Mouse (Mus musculus) gastrocnemius, postnatal 4 days (tissue): Measurements from ENCODE around the gene Tcf19. TPM values are rescaled to one million over a fixed set of nuclear protein-coding genes. Genes with fewer than 3 reads are reported as not detected.

Experiments
- DNase-seq, 2 experiments: peaks; one replicate each; pipeline ENCODE4 v3.0.0; 2021 to 2022; ENCODE audit warnings: low spot score in 2 of 2, mixed read lengths in 2 of 2
- long read RNA-seq, 2 experiments: library from polyadenylated mRNA; stranded (forward); transcript quantifications; one replicate each; pipeline ENCODE4 v2.0.0; 2021
- total RNA-seq, 2 experiments: library from RNA; stranded (reverse); gene quantifications; 2 replicates each; pipeline ENCODE4 v1.2.3; 2021

Gene Tcf19
- 10 to 100 TPM; 28.1 to 29.9 TPM for total RNA-seq
- long read RNA-seq, experiment 1, transcript Tcf19-203 (4 exons, 1,665 nt): major isoform, 25 of 49 reads
- long read RNA-seq, experiment 1, partial matches to known transcripts: 4 of 49 reads
- long read RNA-seq, experiment 1, other reads (novel, unspliced or antisense): 16 of 49 reads
- long read RNA-seq, experiment 2, transcript Tcf19-203 (4 exons, 1,665 nt): major isoform, 17 of 50 reads
- long read RNA-seq, experiment 2, partial matches to known transcripts: 12 of 50 reads
- long read RNA-seq, experiment 2, other reads (novel, unspliced or antisense): 16 of 50 reads

DNA sequence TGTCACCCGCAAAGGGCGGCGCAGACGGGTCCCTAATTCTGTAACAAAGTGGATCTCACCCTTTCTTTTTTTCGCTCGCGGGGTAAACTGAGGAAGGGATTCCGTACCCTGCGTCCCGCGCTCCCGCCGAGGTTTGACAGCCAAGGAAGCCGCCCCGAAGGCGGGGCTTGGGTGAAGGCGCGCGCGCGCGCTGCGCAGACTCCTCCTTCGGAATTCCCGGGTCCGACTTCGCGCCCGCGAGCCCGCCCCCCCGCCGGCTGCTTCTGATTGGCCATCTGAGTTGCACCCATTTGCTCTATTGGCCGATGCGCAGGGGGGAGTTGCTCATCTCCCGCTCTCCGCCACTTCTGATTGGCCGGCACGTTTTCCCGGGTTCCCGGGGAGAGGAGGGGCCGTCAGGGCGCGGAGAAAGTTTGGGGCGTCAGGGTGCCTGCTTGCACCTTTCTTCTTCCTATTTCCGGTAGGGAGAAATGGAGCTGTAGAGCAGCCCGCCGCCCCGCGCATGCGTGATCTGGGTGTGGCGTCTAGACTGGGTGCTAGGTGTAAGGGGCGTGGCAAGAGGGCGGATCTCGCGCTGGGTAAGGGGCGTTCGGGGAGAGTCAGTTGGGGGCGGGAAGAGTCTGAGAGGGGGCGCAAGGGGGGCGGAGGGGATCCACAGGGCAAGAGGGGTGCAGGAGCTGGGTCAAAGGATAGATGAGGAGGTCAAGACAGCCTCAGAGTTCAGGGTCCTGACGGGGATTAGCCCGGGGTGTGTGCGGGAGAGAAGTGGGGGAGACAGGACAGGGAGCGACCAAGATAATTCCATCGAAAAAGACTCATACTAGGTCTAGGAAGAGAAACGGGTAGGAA is at the start of gene Tcf19, which contains the start of gene Cchcr1:
Gene Tcf19 (minus strand): TSS at position 173 of the 849 bp plus-strand sequence.
Gene Cchcr1 (plus strand): TSS at position 449 of the 849 bp plus-strand sequence.
- peak; percentile 95 to 97 for DNase-seq

DNA sequence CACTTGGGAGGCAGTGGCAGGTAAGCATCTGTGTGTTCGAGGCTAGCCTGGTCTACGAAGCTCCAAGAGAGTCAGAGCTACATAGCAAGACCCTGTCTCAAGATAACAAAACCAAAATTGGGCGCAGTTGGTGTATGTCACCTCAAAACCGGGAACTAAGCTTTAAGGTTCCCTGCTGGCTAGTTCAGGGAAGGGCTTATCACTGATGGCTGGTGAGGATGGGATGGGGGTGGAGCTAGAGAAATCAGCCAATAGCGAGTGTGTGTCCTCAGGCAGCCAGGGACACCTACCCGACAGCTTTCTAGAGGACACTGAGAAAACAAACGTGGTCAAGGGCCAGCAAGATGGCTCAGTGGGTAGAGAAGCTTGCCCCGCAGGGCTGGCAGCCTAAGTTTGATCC is 41.6 kb upstream of the Tcf19 start:
- no peak for DNase-seq

DNA sequence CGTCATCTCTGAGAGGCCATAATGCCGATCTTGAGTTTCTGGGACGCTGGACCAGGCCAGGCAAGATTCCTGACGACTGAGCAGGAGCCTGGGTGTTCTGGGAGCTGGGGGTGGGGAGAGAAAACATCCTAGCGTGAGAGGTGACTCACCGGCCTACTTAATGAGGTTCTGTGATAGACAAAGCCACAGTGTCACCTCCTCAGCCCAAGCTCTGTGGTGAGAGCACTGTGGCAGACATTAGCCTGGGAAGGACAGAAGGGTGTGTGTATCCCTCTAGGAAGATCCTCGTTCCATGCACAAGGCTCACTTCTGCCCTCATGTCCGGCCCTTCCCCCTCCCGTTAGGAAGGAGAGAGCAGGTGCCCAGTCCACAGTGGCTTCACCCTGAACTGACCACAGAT is 40.7 kb upstream of the Tcf19 start:
- DNase-seq: no peak

DNA sequence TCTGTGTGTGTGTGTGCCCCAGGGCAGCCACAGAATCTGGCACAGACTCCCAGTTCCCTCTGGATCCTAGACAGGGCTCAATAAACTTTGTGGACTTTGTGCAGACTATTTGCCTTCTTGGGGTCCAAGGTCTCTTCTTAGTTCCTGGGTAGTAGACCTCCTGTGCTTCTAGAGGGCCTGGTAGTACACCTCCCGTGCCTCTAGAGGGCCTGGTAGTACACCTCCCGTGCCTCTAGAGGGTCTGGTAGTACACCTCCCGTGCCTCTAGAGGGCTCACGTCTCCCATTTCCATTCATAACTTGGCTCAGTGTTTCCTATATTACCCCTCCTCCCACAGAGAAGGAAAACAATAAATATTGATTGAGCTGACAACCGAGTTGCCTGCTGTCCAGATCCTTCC is 40.2 kb upstream of the Tcf19 start:
- DNase-seq: no peak

DNA sequence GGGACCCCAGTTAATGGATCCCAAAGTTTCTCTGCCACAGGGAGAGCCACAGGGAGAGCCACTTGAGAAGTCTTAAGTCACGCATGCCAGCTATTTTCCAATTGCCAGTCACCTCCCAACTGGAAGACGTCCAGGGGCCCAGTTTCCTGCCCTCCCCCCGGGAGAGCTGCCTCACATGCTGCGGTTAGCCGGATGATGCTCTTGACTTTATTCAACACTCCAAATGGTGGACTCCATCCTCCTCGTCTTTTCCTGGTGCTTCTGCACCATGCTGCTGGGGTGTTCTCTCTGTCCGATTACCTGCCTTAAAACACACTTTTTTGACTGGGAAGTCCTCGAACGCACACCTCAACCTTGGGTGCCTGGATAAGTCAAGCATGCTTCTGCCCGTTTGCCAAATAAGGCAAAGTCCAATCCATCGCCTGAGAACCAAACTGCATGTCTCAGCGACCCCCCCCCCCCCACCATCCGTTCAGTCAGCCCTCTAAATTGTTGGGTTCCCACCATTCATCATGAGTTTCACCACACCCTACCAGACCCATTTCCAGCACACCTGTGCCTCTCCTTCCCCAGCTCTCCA is 39.7 kb upstream of the Tcf19 start:
- no peak for DNase-seq

DNA sequence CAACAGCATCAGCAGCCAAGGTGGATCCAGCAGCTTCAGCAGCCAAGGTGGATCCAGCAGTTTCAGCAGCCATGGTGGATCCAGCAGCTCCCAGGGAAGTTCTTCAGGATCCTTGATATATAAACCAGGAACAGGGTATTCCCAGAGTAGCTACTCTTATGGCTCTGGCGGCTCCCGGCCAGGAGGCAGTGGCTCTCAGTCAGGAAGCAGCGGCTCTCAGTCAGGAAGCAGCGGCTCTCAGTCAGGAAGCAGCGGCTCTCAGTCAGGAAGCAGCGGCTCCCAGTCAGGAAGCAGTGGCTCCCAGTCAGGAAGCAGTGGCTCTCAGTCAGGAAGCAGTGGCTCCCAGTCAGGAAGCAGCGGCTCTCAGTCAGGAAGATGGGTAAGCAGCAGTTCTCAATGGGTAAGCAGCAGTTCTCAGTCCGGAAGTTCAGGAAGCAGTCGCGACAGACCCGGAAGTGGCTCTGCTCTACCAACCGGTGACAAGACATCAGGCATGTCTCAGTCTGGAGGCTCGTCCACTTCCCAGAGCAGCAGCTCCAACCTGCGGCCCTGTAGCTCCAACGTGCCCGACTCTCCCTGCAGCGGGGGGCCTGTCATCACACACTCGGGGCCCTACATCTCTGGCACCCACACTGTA is 38.3 kb upstream of the Tcf19 start:
- no peak for DNase-seq

DNA sequence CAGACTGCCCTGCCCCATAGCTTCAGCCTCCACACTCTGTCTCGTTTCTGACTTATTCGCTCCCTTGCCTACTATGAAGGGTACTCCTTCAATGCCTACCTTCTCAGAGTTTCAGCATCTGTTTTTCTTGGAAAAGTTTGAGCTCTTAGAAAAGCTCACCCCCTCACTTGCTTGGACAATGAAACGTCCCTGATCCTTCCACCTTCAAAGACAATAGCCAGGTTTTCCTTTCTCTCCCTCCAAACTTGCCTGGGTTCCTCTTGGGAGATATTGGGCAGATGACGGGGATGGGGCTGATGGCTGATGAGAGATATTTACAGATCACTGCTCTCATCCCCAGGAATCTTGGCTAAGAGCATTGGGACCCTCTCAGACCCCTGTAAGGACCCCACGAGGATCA is 37.7 kb upstream of the Tcf19 start:
- DNase-seq: no peak

DNA sequence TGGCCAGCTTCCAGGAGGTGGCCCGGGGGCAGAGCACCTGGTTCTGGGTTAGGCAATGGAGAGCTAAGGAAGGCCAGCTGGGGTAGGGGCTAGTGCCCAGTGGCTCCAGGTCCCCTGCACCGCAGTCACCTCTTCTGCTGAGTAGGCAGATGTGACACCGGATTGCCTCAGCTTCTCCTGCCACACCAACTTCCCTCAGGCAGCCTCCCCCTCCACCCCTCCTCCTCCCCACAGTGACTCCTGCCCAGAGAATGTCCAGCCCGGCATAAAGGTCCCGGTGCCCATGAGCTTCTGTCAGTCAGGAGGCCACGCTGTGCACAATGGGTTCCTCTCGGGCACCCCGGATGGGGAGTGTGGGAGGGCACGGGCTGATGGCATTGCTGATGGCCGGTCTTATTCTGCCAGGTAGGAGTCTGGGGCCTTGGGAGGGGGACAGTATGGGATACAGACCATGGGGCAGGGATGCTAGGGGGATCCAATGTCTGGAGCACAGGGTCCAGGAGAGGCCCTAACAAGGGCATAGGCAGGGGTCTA is 35.3 kb upstream of the Tcf19 start, which contains the start of gene Cdsn:
Gene Cdsn (plus strand): TSS at position 248 of the 534 bp plus-strand sequence.
- no peak for DNase-seq

DNA sequence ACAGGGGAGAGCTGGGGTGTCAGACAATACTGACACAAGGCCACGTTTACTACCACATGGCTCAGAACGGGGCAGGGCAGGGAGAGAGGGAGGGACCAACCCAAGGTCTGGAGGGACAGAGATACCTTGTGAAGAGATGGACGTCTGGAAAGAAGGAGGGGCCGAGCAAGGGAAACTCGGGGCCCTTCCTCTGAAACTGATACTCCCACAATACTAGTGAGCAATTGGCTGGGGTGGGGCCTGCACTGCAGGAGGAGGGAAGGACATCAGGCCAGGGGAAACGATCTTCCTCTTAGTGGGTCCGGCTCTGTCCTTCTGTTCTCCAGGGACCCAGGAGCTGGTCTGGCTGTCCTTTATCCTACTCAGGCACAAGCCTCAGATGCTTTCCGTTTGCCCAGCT is 34.2 kb upstream of the Tcf19 start:
- no peak for DNase-seq

DNA sequence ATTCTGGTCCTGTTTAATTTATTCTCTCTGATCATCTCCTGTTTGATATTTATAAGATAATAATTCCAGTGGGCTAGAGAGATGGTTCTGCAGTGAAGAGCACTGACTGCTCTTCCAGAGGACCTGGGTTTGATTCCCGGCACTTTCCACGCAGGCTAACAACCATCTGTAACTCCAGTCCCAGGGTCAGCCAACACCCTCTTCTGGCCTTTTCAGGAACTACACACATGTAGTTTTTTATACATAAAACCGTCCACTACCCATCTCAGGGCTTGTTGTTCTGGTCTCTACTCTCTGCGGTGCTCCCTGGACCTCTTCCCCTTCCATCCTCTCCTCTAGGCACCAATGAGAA is 33.5 kb upstream of the Tcf19 start:
- DNase-seq: no peak

DNA sequence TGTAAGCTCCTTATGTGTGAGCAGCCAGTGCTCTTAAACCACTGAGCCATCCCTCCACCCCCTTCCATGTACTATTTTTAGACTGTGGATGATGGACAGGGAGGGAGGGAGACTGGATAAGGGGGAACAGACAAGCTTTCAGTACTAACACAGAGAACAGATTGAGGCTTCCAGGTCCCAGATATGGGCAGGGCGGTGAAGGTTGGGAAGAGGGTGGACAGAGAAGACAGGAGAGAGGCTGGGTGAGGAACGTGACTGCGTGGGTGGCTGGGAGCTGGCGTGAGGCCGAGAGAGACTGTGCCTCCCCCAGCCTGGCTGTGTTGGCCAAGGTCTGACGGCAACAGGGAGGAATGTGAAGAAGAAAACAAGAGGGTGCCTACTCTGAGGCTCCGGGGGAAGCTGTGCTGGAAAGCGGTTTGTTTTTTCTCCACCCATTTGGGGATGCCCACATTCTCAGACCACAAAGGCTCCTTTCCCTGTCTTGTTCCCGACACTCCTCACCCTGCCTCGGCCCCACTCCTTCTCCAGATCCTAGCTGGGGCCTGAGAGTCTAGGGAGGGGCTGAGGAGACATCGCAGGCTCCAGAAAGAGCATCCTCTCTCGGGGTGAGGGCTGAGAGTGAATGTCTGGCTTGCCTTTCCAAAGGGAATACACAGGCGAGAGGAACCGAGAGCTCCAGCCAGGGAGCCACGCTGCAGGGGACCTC is 33.0 kb upstream of the Tcf19 start:
- peak in 1 of 2 experiments; percentile 70 for DNase-seq

DNA sequence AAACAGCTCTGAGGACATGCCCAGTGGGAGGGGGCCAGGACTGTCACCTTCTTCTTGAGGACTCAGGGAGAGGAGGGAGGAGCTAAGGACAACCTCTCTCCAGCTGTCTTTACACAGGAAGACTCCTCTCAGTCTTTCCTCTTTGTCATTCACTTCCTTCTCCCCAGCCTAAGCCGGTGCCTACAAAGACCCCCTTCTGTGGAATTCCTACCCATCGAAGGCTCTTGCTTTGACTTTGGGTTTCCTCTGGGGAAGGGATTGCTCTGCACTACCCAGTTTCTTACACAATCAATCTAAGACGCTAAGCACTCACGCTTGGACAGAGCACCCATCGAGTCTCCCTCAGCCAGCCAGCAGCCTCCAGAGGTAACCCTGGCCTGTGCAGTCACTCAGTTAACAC is 32.0 kb upstream of the Tcf19 start:
- no peak for DNase-seq

DNA sequence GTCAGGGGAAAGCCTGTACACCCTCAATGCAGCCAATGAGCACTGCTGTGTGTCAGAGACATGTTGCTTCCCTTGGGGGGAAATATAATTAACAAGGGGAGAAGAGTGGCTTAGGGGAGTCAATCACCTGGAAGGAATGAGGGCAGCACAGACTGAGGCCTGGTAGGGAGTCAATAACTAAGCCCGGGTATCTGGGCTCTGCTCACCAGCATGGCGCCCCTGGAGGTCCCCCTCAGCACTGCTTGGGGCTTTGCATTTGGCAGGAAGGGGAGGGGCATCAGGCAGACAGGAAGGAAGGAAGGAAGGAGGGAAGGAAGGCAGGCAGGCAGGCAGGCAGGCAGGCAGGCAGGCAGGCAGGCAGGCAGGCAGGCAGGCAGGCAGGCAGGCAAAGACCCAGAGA is 30.8 kb upstream of the Tcf19 start:
- no peak for DNase-seq

DNA sequence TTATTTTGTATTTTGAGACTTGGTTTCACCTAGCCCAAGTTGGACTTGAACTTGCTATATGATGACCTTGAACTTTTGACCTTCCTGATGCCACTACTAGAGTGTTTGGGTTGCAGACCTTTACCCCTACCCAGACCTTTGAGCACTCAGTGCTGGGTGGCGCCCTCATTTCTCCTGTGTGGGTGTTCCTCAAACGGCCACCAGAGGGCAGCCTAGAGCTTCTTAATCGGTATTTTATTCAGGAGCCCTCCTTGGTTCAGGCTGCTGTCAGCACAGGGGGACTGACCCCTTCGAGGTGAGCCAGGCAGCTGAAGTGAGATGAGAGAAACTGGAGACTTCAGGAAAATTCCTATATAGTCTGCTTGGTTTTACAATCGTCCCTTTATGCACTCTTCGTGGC is 28.1 kb upstream of the Tcf19 start:
- peak in 1 of 2 experiments; percentile 53 for DNase-seq

DNA sequence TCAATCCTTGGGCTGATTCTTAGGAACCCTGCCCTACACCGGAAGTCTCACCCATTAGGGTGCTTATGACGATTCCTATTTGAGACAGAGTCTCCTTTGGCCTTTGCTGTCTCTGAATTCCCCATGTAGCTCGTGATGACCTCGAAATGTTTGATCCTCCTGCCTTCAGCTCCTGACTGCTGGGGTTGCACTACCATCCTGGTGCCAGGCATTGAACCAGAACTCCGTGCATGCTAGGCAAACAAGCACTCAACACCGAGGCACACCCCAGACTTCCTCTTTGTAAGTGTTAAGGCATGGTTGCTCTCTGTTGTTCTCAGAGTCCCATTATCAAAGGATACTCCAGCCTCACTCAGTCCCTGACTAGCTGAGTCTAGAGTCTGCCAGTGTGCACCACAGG is 27.4 kb upstream of the Tcf19 start:
- no peak for DNase-seq

DNA sequence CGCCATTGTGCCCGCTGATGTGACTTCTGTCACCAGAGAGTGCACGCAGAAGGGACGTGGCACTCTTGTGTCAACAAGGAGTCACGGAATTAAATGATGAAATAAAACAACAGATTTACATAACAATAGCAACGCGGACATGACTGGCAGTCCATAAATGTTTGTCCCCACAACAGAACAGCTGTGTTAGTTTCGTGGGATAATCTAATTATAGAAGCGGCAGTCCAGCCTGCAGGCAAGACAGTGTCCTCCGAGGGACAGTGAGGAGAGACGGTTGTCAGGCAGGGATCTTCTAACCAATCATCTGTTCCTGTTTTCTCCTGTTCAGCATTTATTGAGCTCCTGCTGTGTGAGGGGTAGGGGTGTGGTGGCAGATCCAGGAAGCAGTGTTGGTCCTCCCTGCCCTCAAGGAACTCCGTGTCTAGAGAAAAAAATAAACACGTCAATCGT is 26.8 kb upstream of the Tcf19 start:
- DNase-seq: no peak

DNA sequence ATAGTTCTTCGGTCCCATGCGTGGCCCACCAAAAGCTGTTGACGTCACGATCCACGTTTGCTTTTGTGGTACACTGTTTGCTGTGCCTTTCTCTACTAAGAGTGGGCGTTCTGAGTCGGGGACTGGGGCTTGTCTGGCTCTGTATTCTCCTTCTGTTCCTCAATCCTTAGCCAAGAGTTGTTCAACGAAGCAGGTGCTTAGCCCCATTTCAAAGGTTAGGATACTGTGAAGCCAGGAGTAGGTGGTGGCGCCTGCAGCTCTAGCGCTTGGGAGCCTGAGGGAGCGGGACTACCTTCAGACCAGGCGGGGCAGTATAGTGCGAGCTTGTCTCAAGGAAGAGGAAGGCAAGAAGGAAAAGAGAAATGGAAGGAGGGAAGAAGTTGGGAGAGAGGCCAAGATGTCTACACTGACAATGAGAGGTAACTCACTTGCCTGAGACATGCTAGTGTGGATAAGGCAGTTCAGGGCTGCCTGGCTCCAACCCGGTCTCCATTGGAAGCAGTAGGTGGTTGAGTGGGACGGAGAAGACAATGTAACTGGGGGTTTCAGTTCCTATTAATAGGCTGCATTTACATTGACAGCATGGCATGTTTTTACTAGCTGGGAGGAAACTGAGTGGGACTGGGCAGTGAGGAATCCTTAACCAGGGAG is 26.3 kb upstream of the Tcf19 start:
- no peak for DNase-seq

DNA sequence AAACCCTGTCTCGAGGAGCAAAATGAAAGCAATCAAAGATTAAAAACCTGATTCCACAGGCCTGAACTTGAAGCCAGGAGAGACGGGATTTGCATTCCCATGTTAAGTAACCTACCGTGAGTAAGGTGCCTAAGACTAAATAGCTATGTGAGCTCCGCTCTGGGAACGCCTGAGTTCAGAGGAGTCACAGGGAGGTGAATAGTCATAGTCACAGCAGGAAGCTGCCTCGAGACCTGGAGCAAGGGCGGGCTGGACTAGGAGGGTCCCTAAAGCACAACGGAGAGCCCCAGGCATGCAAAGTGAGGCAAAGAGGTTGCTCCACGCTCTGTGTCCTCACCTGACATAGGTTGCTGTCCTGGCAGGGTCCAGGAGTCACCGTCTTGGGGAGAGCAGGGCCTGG is 22.9 kb upstream of the Tcf19 start:
- DNase-seq: no peak

DNA sequence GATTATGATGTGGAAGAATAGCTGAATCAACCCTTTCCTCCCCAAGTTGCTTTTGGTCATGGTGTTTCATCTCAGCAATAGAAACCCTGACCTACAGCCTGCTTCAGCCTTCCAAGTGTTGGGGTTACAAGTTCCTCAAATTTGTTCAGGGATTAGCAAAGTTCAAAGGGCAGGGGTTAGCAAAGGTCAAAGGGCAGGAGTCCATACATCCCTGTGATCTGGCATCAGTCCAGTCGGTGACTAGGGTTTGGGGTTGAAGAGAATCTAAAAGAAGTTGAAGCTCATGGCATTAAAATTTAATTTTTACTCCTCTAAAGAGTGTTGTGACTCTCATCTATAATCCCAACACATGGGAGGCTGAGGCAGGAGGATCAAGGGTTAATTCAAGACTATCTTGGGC is 21.9 kb upstream of the Tcf19 start:
- no peak for DNase-seq

DNA sequence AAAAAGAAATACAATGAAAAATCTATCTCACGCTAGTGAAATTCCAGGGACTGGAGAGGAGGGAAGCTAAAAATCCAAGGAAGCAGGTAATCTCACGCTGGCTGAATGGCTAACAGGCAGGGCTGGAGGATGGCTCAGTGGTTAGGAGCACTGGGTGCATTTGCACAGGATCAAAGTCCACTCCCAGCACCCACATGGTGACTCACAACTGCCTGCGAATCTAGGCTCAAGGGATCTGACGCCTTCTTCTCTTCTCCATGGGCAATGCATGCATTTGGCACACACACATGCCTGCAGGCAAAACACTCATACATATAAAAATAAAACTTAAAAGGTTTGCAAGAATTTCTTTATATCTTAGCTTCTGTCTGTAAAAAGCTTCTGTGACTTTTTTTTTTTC is 20.8 kb upstream of the Tcf19 start:
- DNase-seq: no peak
